Comparison of ENCODE assay signal across 8 mouse cellular contexts in genomic region chr11:4096054-4096984, GRCm38 (mm10). TPM values are rescaled to one million over a fixed set of nuclear protein-coding genes. Genes with fewer than 3 reads are reported as not detected.
A peak's percentile ranks its signal among the peaks of the same experiment; 100 is the strongest.
DNase-seq lines count a peak whose midpoint lies in the region; ATAC-seq lines count a peak whose summit lies in the region.

No protein-coding gene starts in this region.

- DNase-seq in adrenal gland, adult 18-20 months (ENCODE audit: low spot score in 2 of 2) = peak; percentile 92 to 94
- peak; percentile 99 for DNase-seq in embryo, embryonic 11 days
- peak; percentile 98 for DNase-seq in gastrocnemius, postnatal 25 days
- DNase-seq in intestine, embryonic 14.5 days (ENCODE audit: low spot score) = peak; percentile 94
- DNase-seq in left cerebral cortex, postnatal 14 days (ENCODE audit: low spot score in 2 of 2) = peak; percentile 98
- peak; percentile 99 for DNase-seq in mesoderm, embryonic 11.5 days (ENCODE audit: low read depth, low spot score)
- DNase-seq in right cerebral cortex, postnatal 36 days (ENCODE audit: low spot score in 2 of 2) = peak; percentile 98
- DNase-seq in yolk sac, embryonic 10.5 days (ENCODE audit: low spot score) = peak; percentile 97

- intact Hi-C loops in left cerebral cortex, postnatal 14 days (cut with DNase I) = no loop called here

- WGBS in intestine, embryonic 14.5 days = 3% methylated on average over 45 of the region's 45 CpGs

- H3K4me2 ChIP-seq in intestine, embryonic 14.5 days (ENCODE audit: low read length) = peak overlapping the region; percentile 70

- peak; percentile 91 for ATAC-seq in intestine, embryonic 14.5 days (replicated peaks; ENCODE audit: low FRiP score, low TSS enrichment, low read depth)

- peak overlapping the region; percentile 62 for H3K9ac ChIP-seq in intestine, embryonic 14.5 days (ENCODE audit: low read length)

- no peaks in the 10 kb centered on the region for H3K9me3 ChIP-seq in intestine, embryonic 14.5 days (ENCODE audit: control insufficient read depth, low read length)

- H3K27ac ChIP-seq in intestine, embryonic 14.5 days (ENCODE audit: low read depth) = peak overlapping the region; percentile 83

- peak overlapping the region; percentile 59 for H3K4me3 ChIP-seq in intestine, embryonic 14.5 days (ENCODE audit: low read depth, low read length)

- peaks cover 11% of the 10 kb centered on the region for H3K36me3 ChIP-seq in intestine, embryonic 14.5 days (ENCODE audit: control insufficient read depth, insufficient read depth, low read length)

- peaks cover 15% of the 10 kb centered on the region for H3K4me1 ChIP-seq in intestine, embryonic 14.5 days (replicated peaks; ENCODE audit: control insufficient read depth, insufficient read depth, low read length)

- H3K27me3 ChIP-seq in intestine, embryonic 14.5 days (replicated peaks; ENCODE audit: control insufficient read depth, insufficient read depth, low read length) = no peaks in the 10 kb centered on the region

RNA-seq across cellular contexts. Expression of gene Mtfp1, which starts 1.1 kb away (rescaled TPM):
- total RNA-seq in adrenal gland, adult 18-20 months (2021) = 10 to 100 TPM; 23.5 to 30.9 TPM
- 10 to 100 TPM; 60.8 to 62.0 TPM for total RNA-seq in gastrocnemius, postnatal 25 days (2021)
- 22.5 and 25.2 TPM in 2 replicates for polyA plus RNA-seq in intestine, embryonic 14.5 days (2014; fragmentation: Nextera tagmentation; extraction: Ambion mirVana)
- total RNA-seq in left cerebral cortex, postnatal 14 days (2021) = 100 to 1,000 TPM; 103 to 106 TPM

RNA-seq across cellular contexts. Expression of gene Sec14l2, which starts 26.9 kb away (rescaled TPM):
- total RNA-seq in adrenal gland, adult 18-20 months (2021) = 1 to 10 TPM; 1.5 to 1.7 TPM
- total RNA-seq in gastrocnemius, postnatal 25 days (2021) = under 1 TPM; 0.49 to 0.83 TPM
- 0.84 and 1.1 TPM in 2 replicates for polyA plus RNA-seq in intestine, embryonic 14.5 days (2014; fragmentation: Nextera tagmentation; extraction: Ambion mirVana)
- total RNA-seq in left cerebral cortex, postnatal 14 days (2021) = 10 to 100 TPM; 24.5 to 25.9 TPM

RNA-seq across cellular contexts. Expression of gene Sec14l3, which starts 31.7 kb away (rescaled TPM):
- not detected for total RNA-seq in adrenal gland, adult 18-20 months (2021)
- total RNA-seq in gastrocnemius, postnatal 25 days (2021) = not detected
- not detected in 2 replicates for polyA plus RNA-seq in intestine, embryonic 14.5 days (2014; fragmentation: Nextera tagmentation; extraction: Ambion mirVana)
- total RNA-seq in left cerebral cortex, postnatal 14 days (2021) = 1 to 10 TPM; 2.0 to 2.1 TPM

RNA-seq across cellular contexts. Expression of gene Rnf215, which starts 38.7 kb away (rescaled TPM):
- 10 to 100 TPM; 22.7 to 23.7 TPM for total RNA-seq in adrenal gland, adult 18-20 months (2021)
- total RNA-seq in gastrocnemius, postnatal 25 days (2021) = 1 to 10 TPM; 4.9 to 5.0 TPM
- polyA plus RNA-seq in intestine, embryonic 14.5 days (2014; fragmentation: Nextera tagmentation; extraction: Ambion mirVana) = 24.9 and 27.7 TPM in 2 replicates
- 10 to 100 TPM; 35.2 to 38.0 TPM for total RNA-seq in left cerebral cortex, postnatal 14 days (2021)

Comparison
In these comparisons a context has a peak if more than half of its experiments do, and no peak if none do; other contexts are left out.
1. Peak in every context shown above with its lines: DNase-seq, ATAC-seq, H3K4me3 ChIP-seq and H3K27ac ChIP-seq.
2. RNA of gene Sec14l2, which starts 26.9 kb away (total RNA-seq): 24.5 to 25.9 TPM in left cerebral cortex, postnatal 14 days; 1.5 to 1.7 TPM in adrenal gland, adult 18-20 months and 0.49 to 0.83 TPM in gastrocnemius, postnatal 25 days; every median in the first group is over 4 times any median in the second.